Mouse (Mus musculus) myocyte (in vitro differentiated cells): ENCODE data around the gene Lrrtm3.

ENCODE experiments used
- POLR2A ChIP-seq: IDR thresholded peaks from one replicate; pipeline ENCODE4 v1.6.1; 2011; ENCODE audit warnings: low read depth, mild to moderate bottlenecking, control low read depth, moderate library complexity; ENCODE audit not compliant: insufficient read length
- POLR2AphosphoS2 ChIP-seq: IDR thresholded peaks from one replicate; pipeline ENCODE4 v1.6.1; 2011; ENCODE audit warnings: low read depth, control low read depth; ENCODE audit not compliant: insufficient read length

GRCm38 (mm10) chr10:64135481-64135880 is 45.4 kb upstream of the Lrrtm3 start:
- no peak for TF ChIP-seq POLR2AphosphoS2
- no peak for TF ChIP-seq POLR2A
